In genomic region chr13:113401373-113402010, GRCm38 (mm10) we compare ENCODE assay signal across 11 mouse cellular contexts.
"Had no signal": no experiment of that assay in that cellular context is flagged by ENCODE, and none has a peak within 500 bp of the region (broad histone marks: within the 10 kb centered on the region; RNA-seq: fewer than 3 reads in every experiment).

No protein-coding gene starts in this region.

- DNase-seq: kidney, adult 9 months; lung, adult 2 months; lung, postnatal 36 days; right cerebral cortex, postnatal 14 days; thymus, postnatal 14 days had no signal

- H3K4me3 ChIP-seq: left cerebral cortex, adult 2 months; limb, embryonic 10.5 days; liver, embryonic 15.5 days; midbrain, embryonic 13.5 days had no signal

- H3K4me2 ChIP-seq: liver, embryonic 11.5 days; liver, embryonic 15.5 days; midbrain, embryonic 13.5 days had no signal

- H3K9me3 ChIP-seq: limb, embryonic 10.5 days; liver, embryonic 15.5 days; midbrain, embryonic 13.5 days had no signal

- H3K9ac ChIP-seq: liver, embryonic 15.5 days; midbrain, embryonic 13.5 days had no signal

- H3K4me1 ChIP-seq: liver, embryonic 15.5 days; midbrain, embryonic 13.5 days had no signal

- ATAC-seq: lung, postnatal 0 days; midbrain, embryonic 13.5 days had no signal

- H3K27me3 ChIP-seq: liver, embryonic 15.5 days; midbrain, embryonic 13.5 days had no signal

- H3K36me3 ChIP-seq: limb, embryonic 10.5 days; liver, embryonic 15.5 days; midbrain, embryonic 13.5 days had no signal

- H3K27ac ChIP-seq: left cerebral cortex, adult 2 months; limb, embryonic 10.5 days; liver, embryonic 15.5 days; midbrain, embryonic 13.5 days had no signal
